Mouse (Mus musculus): ENCODE data around the gene Rpl26. TPM values are rescaled to one million over a fixed set of nuclear protein-coding genes. Genes with fewer than 3 reads are reported as not detected.
A peak's percentile ranks its signal among the peaks of the same experiment; 100 is the strongest.

Rpl26 gene
- polyA plus RNA-seq, 1 experiment from 2014 or later, result 531 TPM

DNA sequence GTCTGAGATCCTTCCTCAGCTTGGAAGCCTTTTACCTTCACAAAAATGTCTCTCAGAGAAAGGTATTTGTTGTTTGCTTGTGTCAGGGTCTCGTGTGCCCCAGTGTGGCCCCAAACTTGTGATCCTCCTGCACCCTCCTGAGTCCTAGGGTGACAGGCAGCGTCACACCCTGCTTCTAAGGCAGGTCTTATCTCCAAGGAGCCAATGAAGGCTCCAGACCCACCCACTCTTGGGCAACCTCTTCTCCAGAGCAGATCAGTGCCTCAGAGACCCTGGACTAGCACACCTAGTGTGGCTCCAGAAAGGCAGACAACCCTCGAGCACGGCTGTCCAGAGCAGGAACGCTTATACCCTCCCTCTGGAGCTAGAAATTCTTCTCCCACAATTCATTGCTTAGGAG lies 17.0 kb upstream of the Rpl26 start:
- DNase-seq, result no peak
- peaks cover 4% of the 10 kb centered on the region; the same call in 1 of the 2 replicates for H3K4me1 ChIP-seq (ENCODE audit: insufficient read depth)
- WGBS (ENCODE audit: insufficient replicate concordance), result 59% methylated on average over 5 of the region's 5 CpGs
- H3K27ac ChIP-seq (ENCODE audit: low read depth), result no peak overlapping the region
- H3K9me3 ChIP-seq (ENCODE audit: low read length), result no peaks in the 10 kb centered on the region
- H3K27me3 ChIP-seq (ENCODE audit: insufficient read depth, low read length), result no peaks in the 10 kb centered on the region
- TF ChIP-seq CTCF (IDR thresholded peaks at IDR 0.05; ENCODE audit: low read depth) (no peak), EP300 (IDR thresholded peaks at IDR 0.05; ENCODE audit: low read depth) (no peak)
- H3K36me3 ChIP-seq (replicated peaks; ENCODE audit: insufficient read depth, low read length), result no peaks in the 10 kb centered on the region
- H3K4me3 ChIP-seq (ENCODE audit: low read depth, low read length), result no peak overlapping the region
- no peak for ATAC-seq
- H3K4me2 ChIP-seq (ENCODE audit: low read depth, low read length), result peak overlapping the region; percentile 44; the same call in 1 of the 2 replicates
- 0 out of 2 replicates have a peak overlapping the region, but pooled peaks have one; percentile 16 for H3K9ac ChIP-seq (replicated peaks)

DNA sequence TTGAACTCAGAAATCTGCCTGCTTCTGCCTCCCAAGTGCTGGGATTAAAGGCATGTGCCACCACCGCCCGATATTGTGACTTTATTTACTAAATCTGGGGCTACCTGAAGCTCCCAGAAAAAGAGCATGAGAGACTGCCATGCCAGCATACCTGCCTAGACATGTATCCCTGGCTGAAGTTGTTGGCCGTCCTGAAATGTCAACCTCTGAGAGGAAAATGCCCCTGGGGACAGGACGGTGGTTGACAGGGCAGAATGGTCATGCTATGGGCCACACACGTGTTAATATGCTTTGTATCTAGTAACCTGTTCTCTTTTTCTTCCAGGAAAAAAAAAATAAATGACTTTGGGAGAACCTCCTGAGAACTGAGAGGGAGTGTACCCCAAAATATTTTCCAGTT lies 15.3 kb upstream of the Rpl26 start:
- no peak overlapping the region for H3K4me2 ChIP-seq (ENCODE audit: low read depth, low read length)
- no peaks in the 10 kb centered on the region for H3K27me3 ChIP-seq (ENCODE audit: insufficient read depth, low read length)
- peaks cover 4% of the 10 kb centered on the region; the same call in 1 of the 2 replicates for H3K4me1 ChIP-seq (ENCODE audit: insufficient read depth)
- TF ChIP-seq CTCF (IDR thresholded peaks at IDR 0.05; ENCODE audit: low read depth) (no peak), EP300 (IDR thresholded peaks at IDR 0.05; ENCODE audit: low read depth) (no peak)
- no peak for ATAC-seq
- no peaks in the 10 kb centered on the region for H3K36me3 ChIP-seq (replicated peaks; ENCODE audit: insufficient read depth, low read length)
- H3K9me3 ChIP-seq (ENCODE audit: low read length), result no peaks in the 10 kb centered on the region
- no peak overlapping the region for H3K4me3 ChIP-seq (ENCODE audit: low read depth, low read length)
- WGBS (ENCODE audit: insufficient replicate concordance), result 88% methylated on average over 5 of the region's 5 CpGs
- no peak overlapping the region for H3K27ac ChIP-seq (ENCODE audit: low read depth)
- no peak for DNase-seq
- H3K9ac ChIP-seq (replicated peaks), result no peak overlapping the region

DNA sequence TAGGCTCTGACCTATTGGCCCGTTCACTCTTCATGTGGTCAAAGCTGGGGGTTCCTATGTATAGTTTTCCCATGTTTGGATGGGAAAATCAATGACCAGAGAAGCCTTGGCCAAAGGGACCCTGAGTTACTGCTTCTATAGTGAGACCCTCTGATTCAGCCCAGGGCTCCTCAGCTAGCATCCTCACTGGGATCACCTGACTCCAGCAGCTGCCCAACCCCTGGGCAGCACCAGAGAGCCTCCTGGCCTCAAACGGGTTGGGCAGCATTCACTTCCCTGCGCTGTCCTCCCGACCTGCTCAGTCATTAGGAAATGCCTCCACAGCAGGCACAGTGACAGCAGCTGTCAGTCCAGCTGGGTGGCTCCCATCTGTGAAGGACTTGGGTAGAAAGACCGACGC lies 13.1 kb upstream of the Rpl26 start, which contains the start of gene Rnf222:
TSS of gene Rnf222 (plus strand) at position 301 of the 400 bp plus-strand sequence.
- no peak for ATAC-seq

DNA sequence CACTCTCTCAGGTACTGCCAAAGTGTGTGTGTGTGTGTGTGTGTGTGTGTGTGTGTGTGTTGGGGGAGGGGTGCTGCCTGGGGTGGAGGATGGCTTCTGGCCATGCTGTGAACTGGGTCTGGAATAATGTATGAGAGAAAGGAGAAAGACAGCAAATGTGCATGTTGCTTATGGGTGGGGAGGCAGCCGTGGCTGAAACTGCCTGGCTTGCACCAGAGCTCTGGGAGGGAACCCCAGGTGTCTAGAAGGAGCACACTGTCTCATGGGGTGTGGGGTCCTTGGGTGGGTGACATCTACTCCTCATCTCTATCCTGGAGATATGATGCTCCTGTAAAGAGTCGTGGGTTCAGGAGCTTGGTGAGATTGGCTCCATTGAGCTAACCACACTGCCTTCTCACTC lies 12.7 kb upstream of the Rpl26 start:
- Histone ChIP-seq H3K27ac (ENCODE audit: low read depth) (no peak overlapping the region), H3K4me2 (ENCODE audit: low read depth, low read length) (no peak overlapping the region), H3K9me3 (ENCODE audit: low read length) (no peaks in the 10 kb centered on the region), H3K36me3 (replicated peaks; ENCODE audit: insufficient read depth, low read length) (no peaks in the 10 kb centered on the region), H3K9ac (replicated peaks) (no peak overlapping the region), H3K4me3 (ENCODE audit: low read depth, low read length) (no peak overlapping the region), H3K27me3 (ENCODE audit: insufficient read depth, low read length) (no peaks in the 10 kb centered on the region), H3K4me1 (ENCODE audit: insufficient read depth) (peaks cover 9% of the 10 kb centered on the region)
- ATAC-seq (no peak), DNase-seq (no peak)
- TF ChIP-seq EP300 (IDR thresholded peaks at IDR 0.05; ENCODE audit: low read depth) (no peak), CTCF (IDR thresholded peaks at IDR 0.05; ENCODE audit: low read depth) (no peak)
- WGBS (ENCODE audit: insufficient replicate concordance), result 73% methylated on average over 2 of the region's 2 CpGs

More for the DNA sequence above, 13.1 kb upstream of the Rpl26 start, which contains the start of gene Rnf222:
- Histone ChIP-seq H3K27ac (ENCODE audit: low read depth) (no peak within 1 kb of the TSS), H3K9ac (replicated peaks) (no peak within 1 kb of the TSS), H3K36me3 (replicated peaks; ENCODE audit: insufficient read depth, low read length) (no peaks in the 10 kb centered on the region), H3K9me3 (ENCODE audit: low read length) (no peaks in the 10 kb centered on the region), H3K4me3 (ENCODE audit: low read depth, low read length) (no peak within 1 kb of the TSS), H3K4me2 (ENCODE audit: low read depth, low read length) (no peak within 1 kb of the TSS), H3K4me1 (ENCODE audit: insufficient read depth) (peaks cover 9% of the 10 kb centered on the region), H3K27me3 (ENCODE audit: insufficient read depth, low read length) (no peaks in the 10 kb centered on the region)
- no peak for TF ChIP-seq EP300 (IDR thresholded peaks at IDR 0.05; ENCODE audit: low read depth)
- no peak for TF ChIP-seq CTCF (IDR thresholded peaks at IDR 0.05; ENCODE audit: low read depth)
- WGBS (ENCODE audit: insufficient replicate concordance), result 35% methylated on average over 6 of the region's 6 CpGs
- DNase-seq, result no peak

DNA sequence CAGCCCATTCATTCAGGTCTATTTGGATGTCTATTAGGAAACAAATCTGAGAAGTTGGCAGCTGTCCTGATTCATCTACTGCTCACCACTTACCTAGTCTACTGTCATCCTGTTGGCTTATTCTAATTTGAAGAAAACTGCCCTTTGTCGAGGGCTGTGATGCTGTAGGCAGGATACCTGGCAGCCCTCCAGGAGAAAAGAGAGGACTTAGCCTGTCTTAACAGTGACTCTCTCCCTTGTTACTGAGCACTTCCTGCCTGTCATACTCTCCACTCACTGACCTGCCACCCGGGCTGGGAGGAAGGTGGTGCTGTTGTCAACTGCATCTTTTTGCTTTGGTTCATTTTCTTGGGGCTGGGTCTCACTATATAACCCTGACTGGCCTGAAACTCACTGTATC lies 10.8 kb upstream of the Rpl26 start:
- 28% methylated on average over 2 of the region's 2 CpGs for WGBS (ENCODE audit: insufficient replicate concordance)
- no peak for ATAC-seq
- no peak for DNase-seq
- no peak overlapping the region for H3K4me2 ChIP-seq (ENCODE audit: low read depth, low read length)
- TF ChIP-seq EP300 (IDR thresholded peaks at IDR 0.05; ENCODE audit: low read depth), result no peak
- TF ChIP-seq CTCF (IDR thresholded peaks at IDR 0.05; ENCODE audit: low read depth), result no peak
- H3K9ac ChIP-seq (replicated peaks), result no peak overlapping the region
- H3K27ac ChIP-seq (ENCODE audit: low read depth), result no peak overlapping the region
- no peaks in the 10 kb centered on the region for H3K9me3 ChIP-seq (ENCODE audit: low read length)
- H3K27me3 ChIP-seq (ENCODE audit: insufficient read depth, low read length), result no peaks in the 10 kb centered on the region
- H3K36me3 ChIP-seq (replicated peaks; ENCODE audit: insufficient read depth, low read length), result no peaks in the 10 kb centered on the region
- peaks cover 5% of the 10 kb centered on the region; the same call in 1 of the 2 replicates for H3K4me1 ChIP-seq (ENCODE audit: insufficient read depth)
- no peak overlapping the region for H3K4me3 ChIP-seq (ENCODE audit: low read depth, low read length)

DNA sequence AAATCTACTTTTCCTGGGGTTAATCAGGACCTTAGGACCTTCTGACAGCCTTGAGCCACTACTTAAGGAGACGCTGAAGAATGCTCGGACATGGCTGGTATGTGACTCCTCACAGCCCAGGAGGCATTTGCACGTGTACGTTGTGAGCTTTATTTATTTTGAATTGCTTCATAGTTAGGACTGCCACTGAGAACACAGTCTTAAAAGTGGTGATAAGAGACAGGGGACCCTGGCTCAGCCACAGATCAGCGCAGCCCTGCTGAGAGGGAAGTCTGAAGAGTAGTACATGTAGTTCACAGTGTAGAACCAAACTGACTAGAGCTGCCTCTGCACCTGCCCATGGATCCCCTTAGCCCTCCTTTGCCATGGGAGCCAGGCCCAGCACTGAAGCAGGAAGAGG lies 9.6 kb upstream of the Rpl26 start:
- no peaks in the 10 kb centered on the region for H3K9me3 ChIP-seq (ENCODE audit: low read length)
- H3K9ac ChIP-seq (replicated peaks), result no peak overlapping the region
- no peaks in the 10 kb centered on the region for H3K36me3 ChIP-seq (replicated peaks; ENCODE audit: insufficient read depth, low read length)
- TF ChIP-seq CTCF (IDR thresholded peaks at IDR 0.05; ENCODE audit: low read depth) (no peak), EP300 (IDR thresholded peaks at IDR 0.05; ENCODE audit: low read depth) (no peak)
- no peak for DNase-seq
- H3K4me3 ChIP-seq (ENCODE audit: low read depth, low read length), result no peak overlapping the region
- H3K4me1 ChIP-seq (ENCODE audit: insufficient read depth), result peaks cover 7% of the 10 kb centered on the region; the same call in 1 of the 2 replicates
- no peak overlapping the region for H3K4me2 ChIP-seq (ENCODE audit: low read depth, low read length)
- WGBS (ENCODE audit: insufficient replicate concordance), result 51% methylated on average over 5 of the region's 5 CpGs
- ATAC-seq, result no peak
- H3K27me3 ChIP-seq (ENCODE audit: insufficient read depth, low read length), result no peaks in the 10 kb centered on the region
- H3K27ac ChIP-seq (ENCODE audit: low read depth), result no peak overlapping the region

Data from liver, postnatal 0 days (tissue).